Mouse (Mus musculus) brain, embryonic 18.5 days (tissue): ENCODE measurements around the gene Fnbp1.

Experiments
- DNase-seq: peaks from one replicate; pipeline ENCODE4 v3.0.0-alpha.2; 2012; ENCODE audit warnings: low read depth, low spot score

Fnbp1 gene

DNA sequence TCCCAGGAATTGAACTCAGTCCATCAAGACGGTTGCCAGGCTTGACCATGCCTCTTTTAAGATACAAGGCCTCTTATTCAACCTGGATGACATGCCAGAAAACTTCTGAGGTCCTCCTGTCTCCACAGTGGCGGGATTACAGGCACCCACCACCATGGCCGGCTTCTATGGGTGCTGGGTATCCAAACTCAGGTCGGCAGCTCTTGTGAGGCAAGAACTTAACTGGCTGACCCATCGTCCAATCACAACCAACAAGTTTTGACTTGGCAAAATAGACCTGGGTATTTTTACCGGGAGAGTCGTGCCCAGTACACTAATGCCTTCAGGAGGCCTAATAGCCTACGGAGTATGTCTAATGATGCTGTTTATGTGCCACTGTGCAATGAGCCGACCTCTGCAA, 15.8 kb downstream of the Fnbp1 start:
- DNase-seq = no peak

DNA sequence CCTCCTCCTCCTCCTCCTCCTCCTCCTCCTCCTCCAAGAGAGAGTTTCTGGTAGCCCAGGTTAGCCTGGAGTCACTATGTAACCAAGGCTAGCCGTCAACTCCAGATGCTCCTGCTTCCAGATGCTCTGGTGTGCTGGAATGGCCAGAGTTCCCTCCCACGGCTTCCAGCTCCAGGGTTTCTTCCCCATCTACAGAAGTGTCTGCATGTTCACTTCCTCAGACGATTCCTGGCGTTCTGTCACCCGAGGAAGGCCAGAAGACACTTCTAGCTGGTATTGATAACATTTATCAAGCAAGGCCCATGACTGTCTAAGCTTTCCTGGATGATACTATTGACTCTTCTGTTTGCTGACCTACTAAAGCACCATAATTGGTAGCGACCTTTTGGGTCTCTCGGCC, 16.7 kb downstream of the Fnbp1 start:
- no peak for DNase-seq

GRCm38 (mm10) chr2:31124694-31125093, 17.1 kb downstream of the Fnbp1 start:
- no peak for DNase-seq

GRCm38 (mm10) chr2:31123493-31123892, 18.3 kb downstream of the Fnbp1 start:
- DNase-seq = no peak

DNA sequence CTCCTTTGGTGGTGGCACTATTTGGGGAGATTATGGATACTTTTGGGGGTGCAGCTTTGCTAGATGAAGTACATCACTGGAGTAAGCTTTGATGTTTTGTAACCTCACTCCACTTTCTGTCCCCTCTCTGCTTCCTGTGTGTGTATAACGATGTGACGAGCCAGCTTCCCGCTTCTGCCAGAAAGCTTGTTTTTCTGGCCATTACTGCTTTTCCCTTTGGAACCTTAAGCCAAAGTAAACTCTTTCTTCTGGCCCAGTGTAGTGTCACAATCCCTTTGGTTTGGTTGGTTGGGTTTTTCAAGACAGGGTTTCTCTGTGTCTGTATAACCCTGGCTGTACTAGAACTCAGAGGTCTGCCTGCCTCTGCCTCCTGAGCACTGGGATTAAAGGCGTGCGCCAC, 19.0 kb downstream of the Fnbp1 start:
- no peak for DNase-seq

- DNase-seq = no peak
These were observed 20.6 kb downstream of the Fnbp1 start for GRCm38 (mm10) chr2:31121131-31121693.

DNA sequence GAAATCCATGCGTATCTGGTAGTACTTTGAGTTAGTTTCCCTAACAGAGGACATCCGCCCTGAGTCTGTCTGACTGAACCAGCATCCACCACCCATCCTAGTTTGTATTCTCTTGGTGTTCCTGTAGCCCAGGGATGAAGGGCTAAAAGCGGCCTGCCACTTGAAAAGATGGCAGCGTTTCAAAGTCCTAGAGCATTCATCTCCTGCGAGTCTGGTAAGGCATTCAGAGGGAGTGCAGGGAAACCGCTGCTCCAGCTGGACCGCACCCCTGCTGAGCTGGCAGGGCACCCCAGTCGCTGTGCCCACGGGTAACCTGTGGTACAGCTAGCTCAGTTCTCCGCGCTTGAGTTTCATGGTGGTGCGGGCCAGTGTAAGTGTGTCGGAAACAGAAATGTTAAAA, 22.0 kb downstream of the Fnbp1 start:
- DNase-seq = peak; percentile 60

- DNase-seq = no peak
These were observed 23.0 kb downstream of the Fnbp1 start for GRCm38 (mm10) chr2:31118639-31119380.

GRCm38 (mm10) chr2:31118211-31118610, 23.6 kb downstream of the Fnbp1 start:
- no peak for DNase-seq

DNA sequence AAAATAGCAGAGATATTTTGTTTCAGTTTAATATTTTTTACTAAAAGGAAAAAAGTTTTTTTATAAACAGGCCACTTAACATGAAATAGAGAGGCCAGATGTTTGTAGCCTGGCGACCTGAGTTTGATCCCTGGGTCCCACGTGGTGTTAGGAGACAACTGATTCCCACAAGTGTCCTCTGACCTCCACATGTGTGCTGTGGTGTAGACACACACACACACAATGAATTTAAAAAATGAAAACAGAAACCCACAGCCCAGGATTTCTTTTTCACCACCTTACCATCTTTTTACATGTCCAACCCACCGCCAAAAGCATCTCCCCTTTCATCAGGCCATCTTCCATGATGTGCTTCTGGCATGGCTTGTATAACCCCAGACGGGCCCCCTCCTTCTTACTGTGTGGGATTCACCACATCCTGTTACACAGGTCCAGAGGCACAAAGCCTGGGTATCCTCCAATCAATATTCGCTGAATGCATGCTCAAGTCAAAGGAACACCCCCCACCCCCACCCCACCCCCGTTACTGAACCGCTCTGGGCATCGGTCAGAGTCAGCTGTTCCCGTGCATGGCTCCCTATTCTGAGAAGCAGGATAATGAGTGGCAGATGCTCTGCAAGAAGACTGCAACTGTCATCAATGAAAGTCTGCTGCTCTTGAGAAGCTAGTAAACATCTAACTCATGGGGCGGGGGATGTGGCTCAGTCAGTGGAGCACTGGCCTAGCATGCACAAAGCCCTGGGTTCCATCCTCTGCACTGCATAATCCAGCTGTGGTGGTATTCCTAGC, 25.7 kb downstream of the Fnbp1 start:
- no peak for DNase-seq

DNA sequence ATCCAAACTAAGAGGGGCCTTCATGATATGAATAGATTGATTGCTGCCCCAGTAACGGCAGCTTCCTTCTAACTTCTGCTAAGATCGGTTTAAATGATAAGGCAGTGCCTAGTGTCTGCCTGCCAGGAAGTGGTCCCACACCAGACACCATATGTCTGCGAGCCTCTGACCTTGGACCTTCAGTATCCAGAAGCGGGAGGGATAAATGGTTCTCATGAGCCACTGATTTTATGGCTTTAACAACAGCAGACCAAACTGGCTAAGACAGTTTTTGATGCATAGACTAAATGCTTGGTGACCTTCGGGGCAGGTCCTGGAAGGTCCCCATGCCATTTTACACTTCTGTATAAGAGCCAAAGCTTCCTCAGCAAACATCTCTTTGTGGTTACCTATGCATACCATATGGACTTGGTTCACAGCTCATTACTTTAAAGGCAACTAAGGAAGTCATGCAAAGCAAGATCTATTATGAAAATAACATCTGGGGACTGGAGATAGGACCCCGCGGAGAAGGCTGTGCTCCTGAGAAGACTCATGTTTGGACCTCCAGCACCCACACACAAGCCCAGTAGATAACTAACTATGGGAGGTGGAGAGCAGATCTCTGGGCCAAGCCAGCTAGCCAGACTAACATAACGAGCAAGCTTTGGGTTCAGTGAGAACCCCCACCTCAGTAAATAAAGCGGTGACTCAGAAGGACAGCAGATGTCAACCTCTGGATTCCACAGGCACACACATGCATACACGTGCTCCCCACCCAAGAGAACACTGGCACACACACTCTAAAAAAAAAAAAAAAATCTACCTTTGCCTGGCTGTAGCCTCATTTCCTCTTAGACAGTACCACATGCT, 26.5 kb downstream of the Fnbp1 start:
- DNase-seq = no peak

DNA sequence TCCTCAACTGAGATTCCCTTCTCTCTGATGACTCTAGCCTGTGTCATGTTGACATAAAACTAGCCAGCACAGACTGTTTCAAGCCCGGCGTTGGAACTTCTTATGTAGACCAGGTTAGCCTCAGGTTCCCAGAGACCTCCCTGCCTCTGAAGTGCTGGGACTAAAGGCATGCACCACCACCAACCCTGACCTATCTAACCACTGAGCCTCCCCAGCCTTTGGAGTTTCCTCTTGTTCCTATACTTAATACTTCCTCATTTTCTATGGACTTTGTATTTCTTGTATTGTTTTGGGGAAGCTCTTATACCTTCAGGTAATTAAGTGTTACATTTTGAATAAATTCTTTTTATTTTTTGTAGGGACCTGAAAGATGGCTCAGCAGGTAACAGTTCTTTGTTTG, 27.6 kb downstream of the Fnbp1 start:
- no peak for DNase-seq

- DNase-seq = no peak
These were observed 30.1 kb downstream of the Fnbp1 start for GRCm38 (mm10) chr2:31111685-31112084.

DNA sequence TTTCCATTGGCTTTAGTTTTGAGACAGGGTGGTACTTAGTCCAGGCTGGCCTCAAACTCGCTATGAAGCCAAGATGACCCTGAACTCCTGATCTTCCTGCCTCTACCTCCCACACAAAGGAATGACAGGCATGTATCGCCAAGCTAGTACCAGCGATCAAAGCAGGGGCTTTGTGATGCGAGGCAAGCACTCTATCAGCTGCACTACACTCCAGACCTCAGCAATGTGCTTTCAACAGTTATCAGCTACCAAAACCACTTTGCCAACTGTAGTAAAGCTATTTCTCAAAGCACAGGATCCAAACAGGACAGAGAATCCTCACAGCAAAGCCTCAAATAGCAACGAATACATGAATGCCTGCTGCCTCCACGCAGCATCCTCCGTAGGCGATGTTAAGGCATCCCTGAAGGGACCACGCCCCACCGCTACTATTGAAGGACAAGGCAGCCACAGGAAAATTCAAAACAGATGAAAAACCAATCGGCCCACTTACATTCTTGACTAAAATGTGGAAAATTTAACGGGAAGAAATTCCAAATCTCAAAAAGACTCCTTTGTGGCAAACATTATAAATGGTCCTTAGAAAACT, 31.8 kb downstream of the Fnbp1 start:
- no peak for DNase-seq

DNA sequence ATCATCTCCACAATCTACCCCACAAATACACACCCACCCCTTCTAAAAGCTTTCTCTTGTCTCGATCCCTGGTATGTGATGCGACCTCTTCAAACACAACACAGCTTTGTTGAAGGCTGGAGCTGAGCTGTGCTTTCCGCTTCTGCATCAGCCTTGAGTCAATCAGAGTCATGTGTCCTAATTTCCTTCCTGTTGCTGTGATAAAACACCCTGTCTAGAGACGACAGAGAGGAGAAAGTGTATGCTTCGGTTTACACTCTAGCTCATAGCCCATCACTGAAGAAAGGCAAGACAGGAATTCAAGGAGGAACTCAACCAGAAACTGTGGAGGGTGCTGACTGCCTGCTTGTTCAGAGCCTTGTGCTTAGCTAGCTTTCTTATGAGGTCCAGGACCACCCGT, 33.6 kb downstream of the Fnbp1 start:
- no peak for DNase-seq

GRCm38 (mm10) chr2:31106621-31107320, 35.0 kb downstream of the Fnbp1 start:
- no peak for DNase-seq

- no peak for DNase-seq
These were observed 35.8 kb downstream of the Fnbp1 start for GRCm38 (mm10) chr2:31106004-31106403.

- no peak for DNase-seq
These were observed 36.5 kb downstream of the Fnbp1 start for GRCm38 (mm10) chr2:31105279-31105678.

GRCm38 (mm10) chr2:31103321-31103720, 38.5 kb downstream of the Fnbp1 start:
- DNase-seq = no peak

GRCm38 (mm10) chr2:31101285-31101684, 40.5 kb downstream of the Fnbp1 start:
- DNase-seq = no peak

DNA sequence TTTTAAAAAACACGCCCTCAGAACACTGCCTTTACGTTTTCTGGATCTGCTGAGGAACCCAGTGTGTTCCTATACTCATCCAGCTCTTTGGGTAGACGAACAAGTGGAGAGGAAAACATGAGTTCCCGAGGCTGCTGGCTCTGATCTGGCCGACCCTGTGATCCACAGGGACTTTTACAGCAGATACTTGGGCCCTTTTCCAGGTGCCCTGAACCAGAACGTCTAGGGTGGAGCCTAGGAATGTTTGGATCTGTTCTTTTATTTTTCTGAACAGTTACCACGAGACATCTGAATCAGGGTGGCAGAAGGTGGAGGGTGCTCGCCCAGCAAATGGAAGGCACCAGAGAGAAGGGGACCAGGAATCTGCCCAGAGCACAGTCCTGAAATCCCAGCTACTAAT, 42.7 kb downstream of the Fnbp1 start:
- DNase-seq = no peak
